Mouse (Mus musculus): ENCODE results near the gene Hey2.
A peak's percentile ranks its signal among the peaks of the same experiment; 100 is the strongest.

Hey2 gene

DNA sequence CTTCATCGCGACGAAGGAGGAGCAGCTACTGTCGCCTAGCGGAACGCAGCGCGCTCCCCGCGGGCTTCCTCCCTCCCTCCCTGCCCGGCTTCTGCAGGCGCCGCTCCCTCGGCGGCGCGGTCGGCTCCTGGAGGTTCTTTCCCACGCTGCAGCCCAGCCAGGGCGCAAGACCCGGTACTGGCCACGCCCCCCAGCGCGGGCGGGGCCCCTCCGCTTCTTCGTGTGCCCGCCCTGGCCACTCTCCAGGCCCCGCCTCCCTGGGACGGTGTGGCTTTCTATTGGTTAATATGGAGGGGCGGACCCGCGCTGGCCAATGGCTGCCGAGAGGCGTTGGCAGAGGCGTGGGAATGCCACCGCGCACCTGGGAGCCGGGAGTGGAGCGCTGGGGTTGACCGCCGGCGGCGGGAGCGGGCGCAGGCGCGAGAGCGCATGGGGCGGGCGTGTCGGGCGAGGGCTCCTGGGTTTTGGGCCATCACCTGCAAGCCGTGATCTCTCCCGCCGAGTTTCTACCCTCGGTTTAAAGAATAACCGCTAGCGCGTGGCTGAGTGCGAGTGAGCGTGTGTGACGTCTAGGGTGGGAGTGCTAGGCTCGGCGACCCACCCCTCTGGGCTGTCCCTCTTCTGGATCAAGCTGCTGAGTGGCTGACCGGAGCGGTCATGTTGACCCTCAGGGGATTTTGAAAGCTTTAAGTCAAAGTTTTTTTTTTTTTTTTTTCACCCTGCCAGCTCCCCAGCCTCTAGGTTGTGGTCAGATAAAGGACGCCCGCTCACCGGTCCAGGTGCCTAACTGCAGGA, at the start of gene Hey2:
TSS of gene Hey2 (minus strand) at position 159 of the 795 bp plus-strand sequence.
- peak; percentile 99 for DNase-seq

DNA sequence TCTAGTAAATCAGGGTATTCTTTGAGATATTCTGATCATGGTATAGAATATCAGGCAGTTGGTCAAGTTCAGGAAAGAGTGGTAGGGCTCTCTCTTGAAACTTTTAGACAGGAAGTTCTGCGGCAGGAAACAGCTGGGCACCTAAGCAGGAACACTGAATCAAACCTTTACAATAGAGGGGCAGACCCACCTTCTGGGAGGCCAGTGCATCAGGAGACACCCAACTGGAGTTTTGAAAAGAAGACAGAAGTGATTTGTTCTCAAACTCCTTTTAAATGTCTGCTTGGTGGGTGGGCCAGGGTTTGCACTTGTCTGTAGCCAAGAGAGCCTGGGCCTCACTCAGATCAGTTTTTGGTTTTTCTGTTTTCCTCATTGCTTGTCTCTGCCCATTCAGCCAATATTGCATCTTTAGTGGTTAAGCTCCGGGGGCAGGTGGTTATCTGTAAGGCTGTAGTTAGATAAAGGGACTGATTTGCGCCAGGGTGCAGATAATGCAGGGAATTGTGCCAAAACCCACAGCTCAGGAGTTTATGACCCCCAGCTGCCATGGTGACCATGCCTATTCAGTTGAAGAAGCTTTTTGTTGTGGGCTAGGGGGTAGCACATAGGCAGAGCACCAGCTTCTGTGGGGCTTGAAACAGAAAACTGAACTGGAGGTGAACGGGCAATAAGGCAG, 40.6 kb upstream of the Hey2 start:
- no peak for DNase-seq

DNA sequence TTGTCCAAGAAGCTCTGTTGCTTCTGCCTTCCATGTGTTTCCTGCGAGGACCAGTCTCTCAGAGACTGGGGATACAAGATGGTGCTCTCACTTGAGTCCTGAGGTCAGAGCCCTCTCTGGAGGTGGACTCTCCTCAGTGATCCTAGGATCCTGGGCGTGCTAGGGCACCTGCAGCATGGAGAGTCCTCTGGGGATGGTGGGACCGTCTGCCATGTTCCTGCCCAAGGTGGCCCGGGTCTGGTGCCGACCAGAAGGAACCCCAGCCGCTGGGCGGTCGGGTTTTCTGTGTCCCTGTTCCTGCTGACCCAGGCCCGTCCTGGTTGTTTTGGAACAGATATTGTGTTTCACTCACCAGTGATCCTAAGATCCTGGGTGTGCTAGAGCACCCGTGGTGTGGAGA, 38.5 kb upstream of the Hey2 start:
- no peak for DNase-seq

DNA sequence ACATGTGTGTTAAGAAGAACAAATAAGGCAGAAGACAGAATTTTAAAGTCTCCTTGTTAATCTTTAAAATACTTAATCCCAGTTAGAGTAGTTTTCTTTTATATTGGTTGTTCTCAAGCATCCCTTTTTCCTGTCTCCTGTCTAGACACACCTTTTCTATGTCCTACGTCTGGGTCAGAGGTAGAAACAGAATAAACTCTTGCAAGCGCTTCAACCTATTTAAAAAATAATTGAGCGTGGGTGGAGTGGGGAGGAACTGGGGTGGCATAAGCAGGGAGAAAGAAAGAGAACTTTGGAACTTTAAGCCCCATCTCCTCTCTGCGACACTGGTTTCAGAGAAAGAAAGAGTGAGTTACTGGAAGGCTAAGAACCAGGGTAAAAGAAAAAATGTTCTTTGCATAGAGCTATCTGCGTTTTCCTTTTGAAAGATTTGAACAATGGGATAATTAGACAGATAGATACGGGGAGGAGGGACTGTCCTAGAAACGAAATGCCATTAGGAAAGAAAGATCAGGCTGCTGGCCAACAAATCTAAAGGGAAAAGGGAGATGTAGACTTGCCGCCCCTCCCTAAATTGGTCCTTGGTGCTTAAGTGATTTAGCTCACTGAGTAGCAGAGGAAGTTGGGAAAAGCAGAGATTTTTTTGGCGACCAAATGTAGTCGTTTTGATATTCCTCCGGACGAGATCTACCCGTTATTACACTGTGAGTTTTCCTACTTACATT, 2.7 kb upstream of the Hey2 start:
- no peak for DNase-seq

DNA sequence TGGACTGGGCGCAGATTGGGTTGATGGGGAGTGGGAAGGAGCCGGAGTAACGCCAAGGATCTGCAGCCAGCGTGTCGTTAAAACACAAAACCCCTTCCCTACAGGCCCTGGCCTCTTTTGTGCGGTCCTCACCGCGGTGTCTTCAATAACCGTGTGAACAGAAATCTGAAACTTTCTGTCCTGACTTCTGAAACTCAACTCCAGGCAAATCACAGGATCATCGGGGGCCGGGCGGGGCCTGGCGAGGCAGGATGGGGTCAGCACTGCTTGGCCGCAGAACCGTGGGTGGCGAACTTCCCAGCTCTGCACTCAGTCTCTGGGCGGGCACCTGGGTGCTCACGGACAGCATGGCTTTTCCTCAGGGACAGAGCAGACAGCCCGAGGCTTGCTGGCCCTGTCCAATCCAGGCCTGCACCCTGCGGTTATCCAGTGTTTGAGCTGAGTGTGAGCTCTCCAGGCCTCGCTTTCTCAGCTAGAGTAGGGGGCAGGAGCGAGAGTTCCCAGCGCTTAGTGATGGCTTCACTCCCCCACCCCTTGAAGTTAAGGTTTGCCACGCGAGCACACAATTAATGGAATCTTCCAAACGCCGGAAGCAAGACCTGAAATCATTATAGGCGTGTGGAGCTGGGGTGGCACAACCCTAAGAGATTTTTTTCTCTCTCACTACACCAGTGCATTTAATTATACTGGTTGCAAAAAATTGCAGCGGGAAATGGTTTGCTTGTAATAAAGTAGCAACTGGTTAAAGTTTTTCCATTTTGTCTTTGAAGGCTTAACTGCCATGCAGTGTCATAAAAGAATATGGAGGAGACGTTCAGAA, 1.8 kb upstream of the Hey2 start:
- DNase-seq, result peak; percentile 7

DNA sequence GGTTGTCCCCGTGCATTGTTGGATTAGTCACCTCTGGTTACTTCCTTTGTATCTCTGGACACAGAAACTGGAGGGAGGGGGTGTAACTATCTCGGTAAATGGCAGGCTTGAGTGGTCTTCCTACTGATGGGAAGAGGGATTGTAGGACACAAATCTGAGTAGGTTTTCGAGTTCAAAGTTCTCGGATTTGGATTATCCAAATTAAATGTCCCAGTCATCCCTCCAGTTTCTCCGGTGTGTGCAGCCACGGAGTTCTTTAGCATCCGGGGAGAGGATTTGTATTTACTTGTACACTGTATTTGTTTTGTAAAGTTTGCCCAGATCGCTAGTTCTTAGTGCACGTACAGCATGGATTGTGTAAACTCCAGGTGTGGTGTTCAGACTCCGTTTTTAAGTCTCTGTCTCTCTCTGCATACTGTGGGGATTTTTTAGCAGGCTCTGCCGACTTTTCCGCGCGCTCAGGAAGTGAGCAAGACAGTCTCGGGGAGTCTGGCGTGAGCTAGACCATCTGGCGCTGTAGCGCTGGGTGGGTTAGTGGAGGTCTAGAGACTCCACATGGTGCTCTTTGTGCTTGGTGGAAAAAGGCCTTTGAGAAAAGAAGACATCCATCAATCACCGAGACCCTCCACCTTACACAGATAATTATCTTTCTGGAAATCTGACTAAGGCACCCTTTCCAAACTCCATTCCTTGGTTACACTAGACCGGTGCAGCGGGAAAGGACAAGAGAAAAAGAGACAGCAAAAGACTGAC, 1.0 kb upstream of the Hey2 start:
- peak; percentile 12 for DNase-seq

DNA sequence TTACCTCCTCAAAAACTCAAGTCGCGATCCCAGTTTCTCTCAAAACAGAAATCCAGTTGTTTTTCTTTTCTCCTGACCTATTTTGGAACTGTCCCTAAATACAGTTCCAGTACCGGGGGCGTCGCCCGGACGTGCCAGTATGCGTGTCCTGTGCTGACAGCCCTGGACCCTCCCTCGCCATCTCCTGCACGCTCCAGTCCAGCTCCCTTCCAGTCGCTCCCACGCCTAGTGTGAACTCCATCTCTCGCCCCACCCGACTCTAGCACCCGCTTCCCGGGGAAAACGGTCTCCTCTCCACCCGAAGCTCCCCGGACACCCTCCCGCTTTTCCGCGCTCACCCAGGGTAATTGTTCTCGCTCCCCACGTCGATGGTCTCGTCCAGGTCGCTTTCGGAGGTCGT, 373 bp downstream of the Hey2 start:
- no peak for DNase-seq

DNA sequence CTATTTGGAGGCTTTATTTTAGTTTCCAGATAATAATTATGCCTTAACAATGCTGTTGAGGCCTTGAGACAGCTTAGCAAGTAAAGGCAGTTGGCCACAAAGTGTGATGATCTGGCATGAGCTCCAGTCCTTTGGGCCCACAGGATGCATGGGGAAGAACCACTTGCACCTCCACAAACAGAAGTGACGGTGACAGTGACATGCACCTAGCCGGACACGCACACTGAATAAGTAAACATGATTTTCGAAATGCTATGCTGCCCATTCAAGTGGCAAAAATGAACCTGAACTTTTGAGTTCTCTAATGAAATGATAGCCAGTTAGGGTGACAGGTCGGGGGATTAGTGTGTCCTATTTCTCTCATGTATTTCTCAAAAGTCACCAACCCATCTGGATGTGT, 1.8 kb downstream of the Hey2 start:
- DNase-seq, result no peak

DNA sequence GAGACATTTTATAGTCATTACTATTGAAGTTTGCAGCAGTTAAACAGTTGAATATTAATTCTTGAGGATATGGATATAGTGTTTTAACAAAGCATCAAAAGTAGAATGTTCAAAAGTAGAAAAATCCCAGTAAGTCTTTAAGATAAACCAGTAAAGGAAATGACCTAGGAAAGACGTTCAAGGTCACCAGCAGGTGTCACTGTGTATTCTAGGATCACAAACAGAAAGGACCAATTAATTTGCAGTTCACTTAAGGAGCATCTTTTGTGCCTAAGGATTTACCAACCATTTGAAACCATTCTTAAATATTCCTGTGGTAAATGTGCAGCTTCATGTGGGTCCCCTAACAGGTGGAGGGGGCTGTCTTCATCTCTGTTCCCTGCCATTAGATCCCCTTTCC, 4.4 kb downstream of the Hey2 start:
- no peak for DNase-seq

DNA sequence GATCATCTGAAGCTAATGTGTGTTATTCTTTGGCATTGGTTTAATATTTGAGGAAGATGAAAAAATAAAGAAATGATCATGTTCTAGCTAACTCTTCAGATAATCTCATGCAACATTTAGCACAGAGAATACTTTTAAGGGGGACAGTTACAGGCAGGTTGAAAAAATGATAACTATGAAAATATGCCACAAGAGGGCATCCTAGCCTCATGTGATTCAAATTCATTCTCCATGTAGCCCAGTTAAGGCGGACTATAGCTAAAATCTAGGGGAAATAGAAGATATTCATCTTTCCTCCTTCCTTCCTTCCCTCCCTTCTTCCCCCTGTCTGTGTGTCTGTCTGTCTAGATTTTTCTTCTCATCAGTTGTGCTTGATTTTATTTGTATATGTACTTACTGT, 17.6 kb downstream of the Hey2 start:
- DNase-seq, result no peak

DNA sequence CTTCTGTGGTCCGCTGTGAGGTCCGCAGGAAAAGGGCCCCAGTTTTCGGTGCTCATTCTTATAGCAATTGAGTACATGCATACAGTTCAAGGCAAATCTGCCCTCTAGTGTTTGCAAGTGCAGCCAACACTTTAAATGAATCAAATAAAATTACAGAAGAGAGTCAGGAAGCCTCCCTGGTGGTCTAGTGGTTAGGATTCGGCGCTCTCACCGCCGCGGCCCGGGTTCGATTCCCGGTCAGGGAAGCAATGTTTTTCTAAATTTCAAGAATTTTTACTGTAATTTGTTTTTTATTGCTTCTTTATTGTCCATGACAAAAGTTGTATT, 31.7 kb downstream of the Hey2 start:
- peak; percentile 78 for DNase-seq

DNA sequence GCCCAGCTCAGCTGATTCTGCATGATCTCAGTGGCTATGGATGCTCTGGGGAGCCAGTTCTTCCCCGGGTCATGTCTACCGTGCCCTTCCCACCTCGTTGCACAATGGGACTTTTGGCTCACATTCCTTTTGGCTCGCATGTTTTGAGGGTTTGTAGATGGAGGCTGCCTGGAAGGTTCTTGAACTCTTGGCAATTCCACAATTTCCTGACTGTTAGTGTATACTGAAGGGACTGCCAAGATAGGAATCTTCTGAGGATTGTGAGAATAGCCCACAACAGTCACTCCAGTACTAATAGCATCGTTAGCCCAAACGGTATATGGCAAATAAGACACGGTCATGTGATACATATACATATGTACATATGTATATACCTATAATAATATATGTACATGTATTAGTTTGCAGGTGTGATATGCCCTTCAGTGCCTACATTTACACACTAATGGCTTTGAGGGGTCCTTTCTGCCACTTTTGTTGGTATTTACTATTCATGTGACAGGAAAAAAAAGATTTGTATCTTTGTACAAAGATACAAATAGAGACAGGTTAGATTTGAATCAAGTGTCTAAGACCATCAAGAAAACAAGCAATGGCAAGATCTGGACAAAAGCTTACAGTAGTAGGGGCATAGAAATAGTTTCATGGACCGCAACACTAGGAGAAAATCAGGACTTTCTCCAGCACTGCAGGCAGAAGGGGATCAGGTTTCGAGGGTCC, 32.2 kb downstream of the Hey2 start:
- DNase-seq, result peak; percentile 33

DNA sequence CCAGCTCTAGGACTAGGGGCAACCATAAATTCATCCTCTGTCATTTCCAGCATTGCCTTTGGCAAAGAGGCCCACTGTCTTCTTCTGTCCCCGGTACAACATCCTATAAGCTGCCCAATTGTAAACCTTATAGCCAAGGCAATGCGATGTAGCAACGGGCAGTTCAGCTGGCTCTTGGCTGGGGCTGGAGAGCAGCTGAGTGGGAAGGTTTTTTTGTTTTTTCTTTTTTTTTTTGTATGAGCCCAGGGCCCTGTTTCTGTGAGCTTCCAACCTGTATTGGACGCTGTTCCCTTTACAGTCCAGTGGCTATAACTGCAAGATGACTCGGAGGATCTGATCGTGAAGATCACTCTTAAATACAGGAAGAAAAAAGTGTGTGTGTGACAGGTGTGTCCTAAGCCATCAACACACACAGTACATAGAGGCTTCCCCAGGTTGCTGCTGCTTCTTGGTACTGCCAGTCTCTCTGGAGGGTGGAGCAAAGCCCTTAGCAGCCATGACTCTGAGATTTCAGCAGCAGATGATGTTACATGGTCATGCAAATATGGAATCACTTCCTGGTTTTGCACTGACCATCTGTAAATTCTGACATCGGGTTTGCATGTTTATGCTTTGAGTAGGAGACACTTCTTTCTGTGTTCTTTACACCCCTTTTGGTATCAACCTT, 38.9 kb downstream of the Hey2 start:
- DNase-seq, result no peak

DNA sequence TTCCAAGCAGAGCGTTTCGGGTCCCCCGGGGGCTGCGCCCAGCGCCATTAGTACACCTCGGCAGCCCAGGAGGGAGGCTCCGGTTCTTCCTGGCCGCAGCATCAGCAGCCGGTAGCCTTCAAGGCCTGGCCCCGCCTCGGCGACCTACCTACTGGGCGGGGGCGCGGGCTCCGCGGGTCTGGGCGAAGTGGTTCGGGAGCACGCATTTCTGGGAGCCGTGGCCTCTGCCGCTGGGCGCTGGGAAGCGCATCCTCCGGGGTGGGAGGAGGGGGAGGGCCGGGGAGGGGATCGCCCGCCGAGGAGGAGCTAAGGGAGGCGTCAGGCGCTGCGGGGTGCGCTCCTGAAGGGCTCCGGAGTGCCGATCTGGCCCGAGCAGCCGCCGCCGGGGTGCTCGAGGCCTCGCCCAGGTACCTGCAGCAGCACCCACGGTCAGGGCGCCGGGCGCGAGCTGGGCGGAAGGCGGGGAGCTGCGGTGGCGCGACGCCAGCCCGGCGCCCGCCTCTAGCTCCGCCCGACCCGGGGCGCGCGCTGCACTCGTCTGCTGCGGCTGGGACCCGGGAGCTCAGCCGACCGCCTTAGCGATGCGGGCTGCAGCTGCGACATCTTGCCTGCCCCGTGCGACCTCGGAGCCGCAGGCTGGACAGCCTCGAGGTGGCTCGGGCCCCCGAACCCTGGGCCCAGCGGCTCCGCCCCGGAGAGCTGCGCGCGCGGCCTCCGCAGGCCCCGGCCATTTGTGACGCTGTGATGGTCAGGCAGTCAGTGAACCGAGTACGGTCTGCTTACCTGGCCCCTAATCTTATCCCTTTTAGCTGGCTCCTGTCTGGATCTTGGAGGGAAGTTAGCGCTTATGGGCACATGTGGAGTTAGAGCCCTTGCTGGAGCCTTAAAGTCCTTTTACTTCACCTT, 39.7 kb downstream of the Hey2 start, which contains the start of gene Ncoa7:
TSS of gene Ncoa7 (minus strand) at position 646 of the 906 bp plus-strand sequence.
- peak; percentile 89 for DNase-seq

DNA sequence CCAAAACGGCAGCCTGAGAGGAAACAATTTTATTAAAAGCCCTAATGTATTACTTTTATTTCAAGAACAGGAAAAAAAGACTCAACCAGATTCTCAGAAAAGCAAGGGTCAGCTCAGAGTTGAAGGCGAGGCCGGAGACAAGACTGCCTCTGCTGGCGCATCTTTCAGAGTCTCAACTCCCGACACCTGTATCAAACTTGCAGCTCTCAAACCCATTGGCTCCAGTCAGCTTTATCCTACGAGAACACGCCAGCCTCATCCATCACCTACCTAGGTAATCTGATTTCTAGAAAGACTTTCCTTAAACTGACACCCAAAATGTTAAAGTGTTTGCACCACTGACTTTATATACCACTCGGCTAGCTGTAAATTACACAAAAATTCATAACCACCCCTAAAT, 40.6 kb downstream of the Hey2 start:
- DNase-seq, result no peak

DNA sequence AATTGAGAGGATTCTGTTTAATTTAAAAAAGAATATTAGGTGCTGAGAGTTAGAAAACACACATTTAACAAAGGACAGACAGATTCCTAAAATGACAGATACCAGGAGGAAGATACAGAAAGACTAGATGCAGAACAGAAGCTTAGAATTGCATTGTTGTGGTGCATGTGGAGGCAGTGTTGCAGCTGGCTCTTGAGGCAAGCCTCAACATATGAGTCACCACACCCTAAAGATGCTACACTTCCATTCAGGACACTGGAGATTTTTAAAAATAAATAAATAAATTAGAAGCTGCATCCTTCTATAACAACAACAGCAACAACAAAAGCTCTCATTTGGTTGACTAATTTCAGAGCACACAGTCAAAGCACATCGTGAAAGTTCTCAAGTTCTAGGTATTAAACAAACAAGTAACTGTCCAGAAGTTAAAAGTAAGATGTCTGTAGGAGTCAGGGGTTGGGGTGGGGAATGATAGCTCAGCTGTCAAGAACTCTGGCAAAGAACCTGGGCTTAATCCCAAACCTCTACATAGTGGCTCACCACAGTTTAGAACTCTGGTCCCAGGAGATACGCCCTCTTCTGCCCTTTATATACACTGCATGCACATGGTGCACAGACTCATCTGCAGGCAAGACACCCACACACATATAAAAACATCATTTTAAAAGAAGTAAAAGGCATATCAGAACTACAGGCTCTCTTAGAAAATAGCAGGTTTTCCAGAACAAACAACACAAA, 42.7 kb downstream of the Hey2 start:
- no peak for DNase-seq

DNA sequence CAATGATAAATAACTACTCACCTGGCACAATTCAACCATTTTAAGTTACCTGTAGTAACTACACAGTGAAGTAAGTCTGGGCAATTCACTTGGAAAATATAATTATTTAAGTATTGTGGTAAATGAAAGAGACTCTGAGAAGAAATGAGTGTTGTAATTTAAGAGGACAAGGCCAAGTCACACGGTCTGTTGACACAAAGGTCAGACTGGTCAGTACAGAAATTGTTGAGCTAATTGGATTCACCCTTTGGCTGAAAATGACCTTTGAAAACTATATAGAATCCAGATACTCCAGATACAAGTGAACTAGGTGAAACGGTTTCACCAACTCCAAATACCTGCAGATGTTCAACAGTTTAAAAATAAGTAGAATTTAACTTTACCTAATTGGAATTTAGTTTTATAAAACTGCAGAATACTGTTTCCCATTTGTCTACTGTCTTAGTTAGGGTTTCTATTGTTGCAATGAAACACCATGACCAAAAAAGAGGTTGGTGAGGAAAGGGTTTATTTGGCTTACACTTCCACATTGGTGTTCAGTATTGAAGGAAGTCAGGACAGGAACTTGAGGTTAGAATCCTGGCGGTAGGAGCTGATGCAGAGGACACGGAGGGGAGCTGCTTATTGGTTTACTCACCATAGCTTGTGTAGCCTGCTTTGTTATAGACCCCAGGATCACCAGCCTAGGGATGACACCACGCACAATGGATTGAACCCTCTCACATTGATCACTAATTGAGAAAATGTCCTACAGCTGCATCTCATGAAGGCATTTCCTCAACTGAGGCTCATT, 45.9 kb downstream of the Hey2 start:
- DNase-seq, result no peak

DNA sequence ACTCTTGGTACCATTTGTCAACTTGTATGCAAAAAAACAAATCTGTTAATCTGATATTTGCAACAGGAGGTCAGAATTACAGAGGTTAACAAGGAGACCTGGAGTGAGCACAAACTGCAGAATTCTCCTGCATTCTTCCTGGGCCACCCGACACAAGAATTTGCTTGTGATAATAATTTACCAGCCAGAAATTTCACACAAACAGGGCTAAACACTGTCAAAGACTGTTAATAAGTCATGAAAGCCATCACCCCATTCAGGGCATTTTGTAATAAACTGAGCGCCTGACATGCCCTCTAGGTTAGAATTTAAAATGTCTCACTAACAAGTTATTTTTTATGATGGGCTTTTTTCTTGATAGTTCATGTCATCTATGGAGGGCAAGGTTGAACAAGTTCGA, 51.6 kb downstream of the Hey2 start:
- DNase-seq, result no peak
